In genomic region chr7:125561085-125561690, GRCm38 (mm10) we compare ENCODE assay signal across 8 mouse cellular contexts. TPM values are rescaled to one million over a fixed set of nuclear protein-coding genes. Genes with fewer than 3 reads are reported as not detected.
A peak's percentile ranks its signal among the peaks of the same experiment; 100 is the strongest.
DNase-seq lines count a peak whose midpoint lies in the region; ATAC-seq and TF ChIP-seq lines count a peak whose summit lies in the region.

No protein-coding gene starts in this region.

- no peak for TF ChIP-seq POLR2A in brain, embryonic 14.5 days (IDR thresholded peaks at IDR 0.05; ENCODE audit: borderline replicate concordance, extremely low read depth, insufficient read depth, insufficient read length, poor library complexity, severe bottlenecking)

- H3K36me3 ChIP-seq in liver, embryonic 16.5 days (ENCODE audit: control insufficient read depth, insufficient read depth), result no peaks in the 10 kb centered on the region
- no peaks in the 10 kb centered on the region for H3K36me3 ChIP-seq in forebrain, embryonic 10.5 days (replicated peaks)

- H3K4me3 ChIP-seq in liver, embryonic 16.5 days (ENCODE audit: low read depth, low read length), result no peak overlapping the region
- no peak overlapping the region for H3K4me3 ChIP-seq in forebrain, embryonic 10.5 days

- no peak for TF ChIP-seq CTCF in brain, embryonic 14.5 days (IDR thresholded peaks at IDR 0.05; ENCODE audit: borderline replicate concordance, extremely low read depth, insufficient read depth, insufficient read length)

- peak; percentile 32 for DNase-seq in retina, postnatal 1 day
- DNase-seq in retina, embryonic 14.5 days (ENCODE audit: low spot score), result no peak
- peak; percentile 55 for DNase-seq in brain, embryonic 14.5 days (ENCODE audit: low read depth)
- peak; percentile 75 to 78 for DNase-seq in right cerebral cortex, postnatal 10 days (ENCODE audit: low spot score in 2 of 2)
- peak; percentile 49 for DNase-seq in urinary bladder, postnatal 10 days (ENCODE audit: low spot score)
- DNase-seq in forebrain, embryonic 10.5 days (ENCODE audit: extremely low spot score, low spot score), result no peak

- peaks cover 27% of the 10 kb centered on the region for H3K4me1 ChIP-seq in liver, embryonic 16.5 days (ENCODE audit: control insufficient read depth, low read depth, low read length)
- H3K4me1 ChIP-seq in forebrain, embryonic 10.5 days, result peaks cover 21% of the 10 kb centered on the region

- WGBS in liver, embryonic 16.5 days (ENCODE audit: insufficient replicate concordance), result 36% methylated on average over 9 of the region's 9 CpGs
- 88% methylated on average over 9 of the region's 9 CpGs for WGBS in forebrain, embryonic 10.5 days

- no peak overlapping the region for H3K27ac ChIP-seq in liver, embryonic 16.5 days (ENCODE audit: low read length)
- no peak overlapping the region for H3K27ac ChIP-seq in forebrain, embryonic 10.5 days

- ATAC-seq in inflammation-experienced regulatory T-cells, adult 6 months, result peak; percentile 85
- peak; percentile 76 for ATAC-seq in liver, embryonic 16.5 days (ENCODE audit: low read depth)

- no peaks in the 10 kb centered on the region for H3K9me3 ChIP-seq in liver, embryonic 16.5 days (replicated peaks; ENCODE audit: control insufficient read depth, low read length)
- no peaks in the 10 kb centered on the region for H3K9me3 ChIP-seq in forebrain, embryonic 10.5 days

- no peak overlapping the region for H3K9ac ChIP-seq in liver, embryonic 16.5 days (ENCODE audit: low read depth, low read length)

- H3K4me2 ChIP-seq in liver, embryonic 16.5 days (ENCODE audit: low read depth, low read length), result no peak overlapping the region

- H3K27me3 ChIP-seq in liver, embryonic 16.5 days (ENCODE audit: control insufficient read depth, insufficient read depth, low read depth, low read length), result no peaks in the 10 kb centered on the region
- H3K27me3 ChIP-seq in forebrain, embryonic 10.5 days (ENCODE audit: poor library complexity, severe bottlenecking), result no peaks in the 10 kb centered on the region

RNA-seq across cellular contexts. Expression of gene Il4ra, which starts 9.3 kb away (rescaled TPM):
- polyA plus RNA-seq in brain, embryonic 14.5 days (2012; rRNA removed), result 4.2 and 6.3 TPM in 2 replicates
- 10 to 100 TPM; 37.9 to 62.8 (median 54.6) TPM for polyA plus RNA-seq in inflammation-experienced regulatory T-cells, adult 6 months (2017; shearing (Covaris generic))
- polyA plus RNA-seq in liver, embryonic 16.5 days (2015; fragmentation: Nextera tagmentation; extraction: Ambion mirVana), result 6.2 and 6.9 TPM in 2 replicates
- polyA plus RNA-seq in forebrain, embryonic 10.5 days (2016; fragmentation: Nextera tagmentation; extraction: Ambion mirVana), result 2.9 and 4.0 TPM in 2 replicates

RNA-seq across cellular contexts. Expression of gene Il21r, which starts 42.0 kb away (rescaled TPM):
- polyA plus RNA-seq in brain, embryonic 14.5 days (2012; rRNA removed), result 0.53 and 0.64 TPM in 2 replicates
- polyA plus RNA-seq in inflammation-experienced regulatory T-cells, adult 6 months (2017; shearing (Covaris generic)), result 10 to 100 TPM; 68.7 to 92.3 (median 73.8) TPM
- polyA plus RNA-seq in liver, embryonic 16.5 days (2015; fragmentation: Nextera tagmentation; extraction: Ambion mirVana), result 0.68 and 1.0 TPM in 2 replicates
- 0.25 and 0.42 TPM in 2 replicates for polyA plus RNA-seq in forebrain, embryonic 10.5 days (2016; fragmentation: Nextera tagmentation; extraction: Ambion mirVana)

Comparison
In these comparisons a context has a peak if more than half of its experiments do, and no peak if none do; other contexts are left out.
1. DNase-seq: peak in retina, postnatal 1 day (single experiment), brain, embryonic 14.5 days (single experiment), right cerebral cortex, postnatal 10 days (2 of 2) and urinary bladder, postnatal 10 days (single experiment); none in retina, embryonic 14.5 days (single experiment) and forebrain, embryonic 10.5 days (single experiment).
2. RNA of gene Il21r, which starts 42.0 kb away (polyA plus RNA-seq): 68.7 to 92.3 TPM in inflammation-experienced regulatory T-cells, adult 6 months; 0.68 to 1.0 TPM in liver, embryonic 16.5 days, 0.53 to 0.64 TPM in brain, embryonic 14.5 days and 0.25 to 0.42 TPM in forebrain, embryonic 10.5 days; every median in the first group is over 10 times any median in the second.